Mouse (Mus musculus) retina, adult 2 months (tissue): ENCODE results near the gene Fam234a.
A peak's percentile ranks its signal among the peaks of the same experiment; 100 is the strongest.
"Not testable (repeated sequence)": the region's sequence is repeated elsewhere in the genome, so short reads cannot be mapped to it uniquely, and the experiment has no call there.

ENCODE experiments used
- DNase-seq: peaks from one replicate; pipeline ENCODE4 v3.0.0-alpha.2; 2012; ENCODE audit warnings: low read depth, low spot score

Fam234a gene

GRCm38 (mm10) chr17:26244101-26244841 lies at the start of gene Fam234a:
Fam234a (minus strand) TSS chr17:26244242.
- peak; percentile 94 for DNase-seq

GRCm38 (mm10) chr17:26289475-26289874 lies 45.4 kb upstream of the Fam234a start:
- no peak for DNase-seq

- no peak for DNase-seq
Observed at GRCm38 (mm10) chr17:26286199-26286955, 42.3 kb upstream of the Fam234a start.

GRCm38 (mm10) chr17:26276711-26277110 lies 32.7 kb upstream of the Fam234a start:
- DNase-seq, result no peak

- DNase-seq, result no peak
Observed at GRCm38 (mm10) chr17:26275933-26276332, 31.9 kb upstream of the Fam234a start.

- DNase-seq, result no peak
Observed at GRCm38 (mm10) chr17:26272586-26272985, 28.5 kb upstream of the Fam234a start.

GRCm38 (mm10) chr17:26269577-26269976 lies 25.5 kb upstream of the Fam234a start:
- not testable (repeated sequence) for DNase-seq

- DNase-seq, result no peak
Observed at GRCm38 (mm10) chr17:26268851-26269250, 24.8 kb upstream of the Fam234a start.

GRCm38 (mm10) chr17:26262384-26262783 lies 18.3 kb upstream of the Fam234a start:
- DNase-seq, result no peak

GRCm38 (mm10) chr17:26261826-26262225 lies 17.8 kb upstream of the Fam234a start:
- no peak for DNase-seq

GRCm38 (mm10) chr17:26255313-26255712 lies 11.3 kb upstream of the Fam234a start:
- no peak for DNase-seq

- DNase-seq, result no peak
Observed at GRCm38 (mm10) chr17:26253399-26253798, 9.4 kb upstream of the Fam234a start.

GRCm38 (mm10) chr17:26252539-26253251 lies 8.7 kb upstream of the Fam234a start, which contains the start of gene Luc7l:
Luc7l (plus strand) TSS chr17:26252896.
- DNase-seq, result peak; percentile 88

- DNase-seq, result no peak
Observed at GRCm38 (mm10) chr17:26251886-26252538, 8.0 kb upstream of the Fam234a start.

GRCm38 (mm10) chr17:26243471-26244100 lies 456 bp downstream of the Fam234a start:
- DNase-seq, result peak; percentile 38

GRCm38 (mm10) chr17:26240990-26241389 lies 3.1 kb downstream of the Fam234a start:
- no peak for DNase-seq

- no peak for DNase-seq
Observed at GRCm38 (mm10) chr17:26240120-26240790, 3.8 kb downstream of the Fam234a start.

GRCm38 (mm10) chr17:26239551-26239950 lies 4.5 kb downstream of the Fam234a start:
- no peak for DNase-seq

- DNase-seq, result no peak
Observed at GRCm38 (mm10) chr17:26237667-26238066, 6.4 kb downstream of the Fam234a start.

GRCm38 (mm10) chr17:26235077-26235815 lies 8.8 kb downstream of the Fam234a start:
- no peak for DNase-seq
